Mouse (Mus musculus) midbrain, postnatal 0 days (tissue): ENCODE data around the gene Rasl11a. TPM values are rescaled to one million over a fixed set of nuclear protein-coding genes. Genes with fewer than 3 reads are reported as not detected.

Experiments
- ATAC-seq: fragments of 200-750 bp; cut with Nextera tagmentation; 2 replicates; pipeline ENCODE4 v1.8.0; 2017; ENCODE audit warnings: moderate number of reproducible peaks, mild to moderate bottlenecking, moderate TSS enrichment, moderate library complexity; ENCODE audit not compliant: low FRiP score
- DNase-seq: peaks from one replicate; pipeline ENCODE4 v3.0.0-alpha.2; 2015; ENCODE audit warnings: low spot score
- H3K27ac ChIP-seq: fragments of 300-500 bp; sonication (generic); 2 replicates; pipeline ENCODE4 v1.5.1; 2014; ENCODE audit warnings: low read depth, mild to moderate bottlenecking, low read length, mixed read lengths
- H3K27me3 ChIP-seq: fragments of 300-500 bp; sonication (generic); 2 replicates; pipeline ENCODE4 v1.6.1; 2014; ENCODE audit warnings: low read length, control low read depth, mixed read lengths; ENCODE audit not compliant: insufficient read depth
- H3K36me3 ChIP-seq: fragments of 300-500 bp; sonication (generic); 2 replicates; pipeline ENCODE4 v1.6.1; 2014; ENCODE audit warnings: low read length, control low read depth, mixed read lengths; ENCODE audit not compliant: insufficient read depth
- H3K4me1 ChIP-seq: fragments of 300-500 bp; sonication (generic); 2 replicates; pipeline ENCODE4 v1.6.1; 2014; ENCODE audit warnings: mild to moderate bottlenecking, control low read depth, antibody characterized with exemption, low read length, mixed read lengths; ENCODE audit not compliant: insufficient read depth
- H3K4me2 ChIP-seq: fragments of 300-500 bp; sonication (generic); 2 replicates; pipeline ENCODE4 v1.6.1; 2014; ENCODE audit warnings: low read depth, mild to moderate bottlenecking, low read length, mixed read lengths; ENCODE audit not compliant: poor library complexity, severe bottlenecking
- H3K4me3 ChIP-seq: fragments of 300-500 bp; sonication (generic); 2 replicates; pipeline ENCODE4 v1.5.1; 2014; ENCODE audit warnings: low read depth, mild to moderate bottlenecking, low read length, moderate library complexity
- H3K9ac ChIP-seq: fragments of 300-500 bp; sonication (generic); replicated peaks from 2 replicates; pipeline ENCODE4 v1.6.1; 2014; ENCODE audit warnings: mild to moderate bottlenecking, low read length, moderate library complexity, mixed read lengths; ENCODE audit not compliant: poor library complexity, severe bottlenecking
- H3K9me3 ChIP-seq: fragments of 300-500 bp; sonication (generic); 2 replicates; pipeline ENCODE4 v1.6.1; 2016; ENCODE audit warnings: low read length, control low read depth
- CTCF ChIP-seq: IDR thresholded peaks from 2 replicates; pipeline ENCODE4 v1.5.1; 2016; ENCODE audit warnings: antibody characterized with exemption, mild to moderate bottlenecking
- WGBS: fragments of 180-500 bp; shearing (Covaris S2); extraction: QIAGEN DNeasy Blood & Tissue Kit; methylation state at CpG from one replicate; pipeline ENCODE4 v1.1.7; 2014; 5-methylcytosine and 5-hydroxymethylcytosine counted together
- polyA plus RNA-seq: library from polyadenylated mRNA; unstranded; fragments of >200 nt; fragmentation: Nextera tagmentation; extraction: Ambion mirVana; gene quantifications from 2 replicates; pipeline ENCODE4 v1.2.1, GENCODE M21; 2015
- total RNA-seq: library from RNA; depleted of rRNA; stranded (reverse); fragments of >200 nt; gene quantifications from 2 replicates; pipeline ENCODE4 v1.2.3, GENCODE M21; 2014

The Rasl11a gene
- total and polyA plus RNA-seq, 2 experiments from 2014 or later = 18.3 to 18.8 TPM

DNA sequence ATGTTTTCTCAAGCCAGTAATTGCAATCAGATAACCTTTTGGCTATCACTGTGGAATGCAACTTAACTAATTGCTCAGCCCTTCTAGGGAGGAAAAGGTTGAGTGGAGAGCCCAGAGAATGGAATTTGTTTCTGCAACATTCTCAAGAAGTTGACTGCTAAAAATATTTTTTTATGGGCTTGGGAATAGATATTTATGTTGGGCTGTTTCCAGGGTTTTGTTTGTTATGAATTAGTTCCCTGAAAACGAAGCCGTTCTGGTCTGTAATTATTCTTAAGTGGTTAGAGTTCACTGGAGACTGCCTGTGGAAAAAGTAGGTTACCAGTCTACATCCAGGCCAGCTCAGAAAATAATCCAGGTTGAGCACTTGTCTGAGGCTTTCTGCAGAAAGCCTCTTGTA, 1.6 kb downstream of the Rasl11a start:
- Histone ChIP-seq H3K36me3 (no peaks in the 10 kb centered on the region), H3K4me2 (peak overlapping the region; percentile 99; the same call in 1 of the 2 replicates), H3K4me1 (0 out of 2 replicates have a peak, but pooled peaks cover 2% of the 10 kb centered on the region), H3K9ac (no peak overlapping the region), H3K4me3 (peak overlapping the region; percentile 69; the same call in 1 of the 2 replicates), H3K27me3 (no peaks in the 10 kb centered on the region), H3K9me3 (no peaks in the 10 kb centered on the region), H3K27ac (no peak overlapping the region)
- DNase-seq = no peak
- ATAC-seq = no peak
- no peak for TF ChIP-seq CTCF
- WGBS = 74% methylated on average over 2 of the region's 2 CpGs

DNA sequence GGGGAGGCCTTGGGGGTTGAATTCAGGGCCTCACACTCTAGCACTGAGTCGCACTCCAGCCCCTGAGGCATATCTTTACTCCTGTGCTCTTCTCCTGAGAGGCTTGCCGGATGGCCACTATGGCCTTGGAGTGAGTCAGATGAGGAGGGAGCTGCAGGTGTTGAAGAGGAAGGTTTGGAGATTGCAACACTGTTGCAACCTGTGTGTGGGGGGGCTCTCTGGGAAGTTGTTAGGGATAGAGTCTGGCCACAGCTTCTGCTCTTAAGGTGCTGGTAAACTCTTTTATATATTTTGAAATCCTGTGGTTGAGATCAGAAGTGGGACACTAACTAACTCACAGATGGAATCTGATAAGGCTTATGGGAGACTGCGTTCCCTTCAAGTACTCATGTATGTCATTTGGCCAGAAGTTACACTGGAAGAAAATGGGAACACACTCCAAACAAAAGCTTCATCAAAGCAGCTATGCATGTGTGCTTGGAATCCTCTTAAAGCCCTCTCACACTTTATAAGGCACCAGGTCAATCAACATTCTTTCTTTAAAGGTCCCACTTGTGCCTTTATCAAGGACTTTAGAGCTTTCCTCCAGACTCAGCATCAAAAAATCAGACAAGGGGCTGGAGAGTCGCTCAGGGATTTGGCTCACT, 4.2 kb downstream of the Rasl11a start:
- no peak for TF ChIP-seq CTCF
- H3K4me3 ChIP-seq = no peak overlapping the region
- WGBS = 97% methylated on average over 4 of the region's 4 CpGs
- DNase-seq = no peak
- no peak overlapping the region for H3K9ac ChIP-seq
- H3K4me2 ChIP-seq = no peak overlapping the region
- no peaks in the 10 kb centered on the region for H3K9me3 ChIP-seq
- ATAC-seq = no peak
- H3K27me3 ChIP-seq = no peaks in the 10 kb centered on the region
- no peak overlapping the region for H3K27ac ChIP-seq
- H3K4me1 ChIP-seq = 0 out of 2 replicates have a peak, but pooled peaks cover 2% of the 10 kb centered on the region
- no peaks in the 10 kb centered on the region for H3K36me3 ChIP-seq

DNA sequence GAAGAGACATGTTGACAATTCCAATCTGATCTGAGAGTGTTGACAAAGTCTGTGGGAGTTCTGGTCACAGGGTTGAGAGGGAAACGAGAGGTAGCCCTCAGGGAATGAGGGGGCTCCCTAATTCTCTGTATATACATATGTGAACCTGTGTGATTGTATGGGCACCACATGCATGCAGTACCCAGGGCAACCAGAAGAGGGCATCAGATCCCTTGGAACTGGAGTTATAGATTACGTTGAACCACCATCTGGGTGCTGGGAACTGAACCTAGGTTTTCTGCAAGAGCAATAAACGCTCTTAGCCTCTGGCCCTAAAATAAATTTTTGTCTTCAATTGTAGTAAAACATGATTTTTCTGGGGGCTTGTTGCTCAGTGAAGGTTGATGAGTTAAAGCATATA, 11.2 kb downstream of the Rasl11a start:
- H3K4me2 ChIP-seq = no peak overlapping the region
- ATAC-seq (no peak), DNase-seq (no peak)
- H3K4me3 ChIP-seq = no peak overlapping the region
- H3K27me3 ChIP-seq = no peaks in the 10 kb centered on the region
- no peaks in the 10 kb centered on the region for H3K4me1 ChIP-seq
- no peak overlapping the region for H3K9ac ChIP-seq
- H3K9me3 ChIP-seq = no peaks in the 10 kb centered on the region
- WGBS = 94% methylated on average over 3 of the region's 3 CpGs
- H3K36me3 ChIP-seq = no peaks in the 10 kb centered on the region
- TF ChIP-seq CTCF = peak; percentile 33
- no peak overlapping the region for H3K27ac ChIP-seq

DNA sequence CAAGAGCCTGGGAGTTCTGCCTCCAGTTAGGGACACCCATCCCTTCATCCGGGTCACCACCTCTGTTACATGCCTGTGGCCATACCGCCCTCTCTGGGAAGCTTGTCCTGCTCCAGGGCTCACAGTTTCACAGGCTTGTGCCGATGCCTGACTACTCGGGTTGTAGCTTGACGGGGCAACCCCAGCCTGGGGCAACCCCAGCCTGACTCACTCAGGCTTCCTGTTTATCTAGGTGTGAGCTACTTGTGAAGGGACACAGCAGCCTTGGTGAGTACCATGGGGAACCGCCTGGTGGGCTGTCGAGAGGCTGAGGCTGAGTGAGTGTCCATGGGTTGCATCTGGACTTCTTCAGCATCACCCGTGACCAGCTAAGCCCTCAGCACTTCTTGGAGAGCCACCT, 12.7 kb downstream of the Rasl11a start:
- H3K4me2 ChIP-seq = no peak overlapping the region

GRCm38 (mm10) chr5:146858772-146859171, 13.9 kb downstream of the Rasl11a start:
- TF ChIP-seq CTCF = no peak
- Histone ChIP-seq H3K9me3 (no peaks in the 10 kb centered on the region), H3K27me3 (no peaks in the 10 kb centered on the region), H3K4me1 (no peaks in the 10 kb centered on the region), H3K4me3 (no peak overlapping the region), H3K4me2 (no peak overlapping the region), H3K27ac (no peak overlapping the region), H3K9ac (no peak overlapping the region), H3K36me3 (no peaks in the 10 kb centered on the region)
- 83% methylated on average over 9 of the region's 9 CpGs for WGBS
- ATAC-seq (no peak), DNase-seq (peak; percentile 51)

More for the DNA sequence above, 12.7 kb downstream of the Rasl11a start:
- Histone ChIP-seq H3K27ac (no peak overlapping the region), H3K27me3 (no peaks in the 10 kb centered on the region), H3K9me3 (no peaks in the 10 kb centered on the region), H3K4me1 (no peaks in the 10 kb centered on the region), H3K9ac (no peak overlapping the region), H3K36me3 (no peaks in the 10 kb centered on the region), H3K4me3 (no peak overlapping the region)
- WGBS = 88% methylated on average over 8 of the region's 8 CpGs
- DNase-seq (no peak), ATAC-seq (no peak)
- no peak for TF ChIP-seq CTCF

- H3K4me3 ChIP-seq = no peak overlapping the region
- H3K4me2 ChIP-seq = no peak overlapping the region
- DNase-seq (no peak), ATAC-seq (no peak)
- H3K27ac ChIP-seq = no peak overlapping the region
- TF ChIP-seq CTCF = no peak
- 74% methylated on average over 8 of the region's 8 CpGs for WGBS
- H3K4me1 ChIP-seq = no peaks in the 10 kb centered on the region
- H3K36me3 ChIP-seq = no peaks in the 10 kb centered on the region
- H3K9me3 ChIP-seq = no peaks in the 10 kb centered on the region
- no peaks in the 10 kb centered on the region for H3K27me3 ChIP-seq
- H3K9ac ChIP-seq = no peak overlapping the region
Measured at GRCm38 (mm10) chr5:146859246-146859645, 14.4 kb downstream of the Rasl11a start.
